In genomic region chr4:84407328-84408028, GRCm38 (mm10) we compare ENCODE assay signal across 14 mouse cellular contexts.
DNase-seq lines count a peak whose midpoint lies in the region; ATAC-seq lines count a peak whose summit lies in the region.
"Had no signal": no experiment of that assay in that cellular context is flagged by ENCODE, and none has a peak within 500 bp of the region (broad histone marks: within the 10 kb centered on the region; RNA-seq: fewer than 3 reads in every experiment).

No protein-coding gene starts in this region.

- no peaks in the 10 kb centered on the region for H3K9me3 ChIP-seq in midbrain, embryonic 13.5 days
- H3K9me3 ChIP-seq in midbrain, embryonic 14.5 days (ENCODE audit: control insufficient read depth, low read length): no peaks in the 10 kb centered on the region
- no peaks in the 10 kb centered on the region for H3K9me3 ChIP-seq in limb, embryonic 10.5 days (replicated peaks)
- H3K9me3 ChIP-seq in stomach, embryonic 16.5 days (replicated peaks; ENCODE audit: control insufficient read depth, low read length): no peaks in the 10 kb centered on the region
- no peaks in the 10 kb centered on the region for H3K9me3 ChIP-seq in liver, embryonic 11.5 days (ENCODE audit: control insufficient read depth, low read length)
- H3K9me3 ChIP-seq: embryonic facial prominence, embryonic 12.5 days; hindbrain, embryonic 12.5 days; midbrain, embryonic 10.5 days had no signal

- 0 out of 2 replicates have a peak overlapping the region, but pooled peaks have one; percentile 19 for H3K9ac ChIP-seq in midbrain, embryonic 13.5 days (replicated peaks)
- no peak overlapping the region for H3K9ac ChIP-seq in midbrain, embryonic 14.5 days (replicated peaks; ENCODE audit: low read length)
- no peak overlapping the region for H3K9ac ChIP-seq in stomach, embryonic 16.5 days (ENCODE audit: low read length)
- H3K9ac ChIP-seq in liver, embryonic 11.5 days (ENCODE audit: low read depth, low read length): no peak overlapping the region
- H3K9ac ChIP-seq: embryonic facial prominence, embryonic 12.5 days; hindbrain, embryonic 12.5 days had no signal

- H3K4me2 ChIP-seq in midbrain, embryonic 13.5 days (replicated peaks): no peak overlapping the region
- no peak overlapping the region for H3K4me2 ChIP-seq in midbrain, embryonic 14.5 days (ENCODE audit: low read length)
- H3K4me2 ChIP-seq in stomach, embryonic 16.5 days (ENCODE audit: low read depth, low read length): no peak overlapping the region
- H3K4me2 ChIP-seq in liver, embryonic 11.5 days: no peak overlapping the region
- H3K4me2 ChIP-seq: embryonic facial prominence, embryonic 12.5 days; hindbrain, embryonic 12.5 days had no signal

- H3K4me1 ChIP-seq in midbrain, embryonic 13.5 days (replicated peaks): no peaks in the 10 kb centered on the region
- no peaks in the 10 kb centered on the region for H3K4me1 ChIP-seq in midbrain, embryonic 14.5 days (ENCODE audit: control insufficient read depth, insufficient read depth, low read length)
- H3K4me1 ChIP-seq in limb, embryonic 10.5 days: peaks cover 45% of the 10 kb centered on the region
- H3K4me1 ChIP-seq in stomach, embryonic 16.5 days (ENCODE audit: control insufficient read depth, insufficient read depth, low read length): peaks cover 21% of the 10 kb centered on the region
- H3K4me1 ChIP-seq in liver, embryonic 11.5 days (replicated peaks; ENCODE audit: control insufficient read depth, insufficient read depth, low read length): peaks cover 2% of the 10 kb centered on the region; the same call in 1 of the 2 replicates
- H3K4me1 ChIP-seq: midbrain, embryonic 10.5 days had no signal

- ATAC-seq in midbrain, embryonic 13.5 days: no peak
- ATAC-seq in midbrain, embryonic 14.5 days (ENCODE audit: low FRiP score, low TSS enrichment): no peak
- ATAC-seq in stomach, embryonic 16.5 days (ENCODE audit: insufficient read depth, low FRiP score): no peak
- ATAC-seq in liver, embryonic 11.5 days (replicated peaks; ENCODE audit: low FRiP score): no peak

- no peak overlapping the region for H3K4me3 ChIP-seq in midbrain, embryonic 13.5 days (replicated peaks)
- H3K4me3 ChIP-seq in midbrain, embryonic 14.5 days (replicated peaks; ENCODE audit: low read depth, low read length): no peak overlapping the region
- H3K4me3 ChIP-seq in limb, embryonic 10.5 days: no peak overlapping the region
- no peak overlapping the region for H3K4me3 ChIP-seq in stomach, embryonic 16.5 days (replicated peaks; ENCODE audit: low read length)
- H3K4me3 ChIP-seq in liver, embryonic 11.5 days (ENCODE audit: low read depth, low read length): no peak overlapping the region
- H3K4me3 ChIP-seq: embryonic facial prominence, embryonic 12.5 days; gastrocnemius, adult 2 months; hindbrain, embryonic 12.5 days; midbrain, embryonic 10.5 days had no signal

- no peaks in the 10 kb centered on the region for H3K27me3 ChIP-seq in midbrain, embryonic 13.5 days
- H3K27me3 ChIP-seq in midbrain, embryonic 14.5 days (ENCODE audit: control insufficient read depth, insufficient read depth, low read length): no peaks in the 10 kb centered on the region
- no peaks in the 10 kb centered on the region for H3K27me3 ChIP-seq in limb, embryonic 10.5 days (ENCODE audit: low read depth, poor library complexity, severe bottlenecking)
- no peaks in the 10 kb centered on the region for H3K27me3 ChIP-seq in stomach, embryonic 16.5 days (ENCODE audit: control insufficient read depth, insufficient read depth, low read length)
- no peaks in the 10 kb centered on the region for H3K27me3 ChIP-seq in liver, embryonic 11.5 days (replicated peaks; ENCODE audit: control insufficient read depth, insufficient read depth, low read length)
- H3K27me3 ChIP-seq: embryonic facial prominence, embryonic 12.5 days; hindbrain, embryonic 12.5 days had no signal

- H3K27ac ChIP-seq in midbrain, embryonic 13.5 days: no peak overlapping the region
- no peak overlapping the region for H3K27ac ChIP-seq in midbrain, embryonic 14.5 days (replicated peaks; ENCODE audit: low read depth, low read length)
- H3K27ac ChIP-seq in limb, embryonic 10.5 days: 0 out of 2 replicates have a peak overlapping the region, but pooled peaks have one; percentile 4
- H3K27ac ChIP-seq in stomach, embryonic 16.5 days (ENCODE audit: low read length): peak overlapping the region; percentile 13; the same call in 1 of the 2 replicates
- no peak overlapping the region; the same call in 1 of the 2 replicates for H3K27ac ChIP-seq in liver, embryonic 11.5 days (ENCODE audit: low read depth, low read length)
- H3K27ac ChIP-seq: embryonic facial prominence, embryonic 12.5 days; gastrocnemius, adult 2 months; hindbrain, embryonic 12.5 days; midbrain, embryonic 10.5 days had no signal

- H3K36me3 ChIP-seq in midbrain, embryonic 13.5 days: no peaks in the 10 kb centered on the region
- H3K36me3 ChIP-seq in midbrain, embryonic 14.5 days (ENCODE audit: control insufficient read depth, insufficient read depth, low read length): no peaks in the 10 kb centered on the region
- no peaks in the 10 kb centered on the region for H3K36me3 ChIP-seq in limb, embryonic 10.5 days
- no peaks in the 10 kb centered on the region for H3K36me3 ChIP-seq in stomach, embryonic 16.5 days (ENCODE audit: control insufficient read depth, insufficient read depth, low read length)
- H3K36me3 ChIP-seq in liver, embryonic 11.5 days (ENCODE audit: control insufficient read depth, insufficient read depth, low read length): no peaks in the 10 kb centered on the region
- H3K36me3 ChIP-seq: embryonic facial prominence, embryonic 12.5 days; hindbrain, embryonic 12.5 days; midbrain, embryonic 10.5 days had no signal

- DNase-seq in midbrain, embryonic 14.5 days: no peak
- DNase-seq in embryo, embryonic 9.5 days (ENCODE audit: extremely low spot score): peak; percentile 9
- no peak for DNase-seq in limb, embryonic 10.5 days (ENCODE audit: low spot score)
- no peak for DNase-seq in liver, embryonic 11.5 days (ENCODE audit: low spot score)
- DNase-seq in Muller cell, postnatal 12 days (ENCODE audit: inconsistent ontology term): no peak
- DNase-seq in cerebellum, postnatal 14 days: no peak
- DNase-seq: gastrocnemius, adult 2 months; left cerebral cortex, postnatal 4 days; thymus, postnatal 4 days had no signal

- WGBS in midbrain, embryonic 13.5 days: 70% methylated on average over 6 of the region's 6 CpGs
- 75% methylated on average over 6 of the region's 6 CpGs for WGBS in midbrain, embryonic 14.5 days
- 20% methylated on average over 6 of the region's 6 CpGs for WGBS in limb, embryonic 10.5 days
- WGBS in stomach, embryonic 16.5 days: 35% methylated on average over 6 of the region's 6 CpGs
- WGBS in liver, embryonic 11.5 days: 48% methylated on average over 6 of the region's 6 CpGs

Comparison
In these comparisons a context has a peak if more than half of its experiments do, and no peak if none do; other contexts are left out.
1. H3K27ac ChIP-seq: peak in limb, embryonic 10.5 days (single experiment) and stomach, embryonic 16.5 days (single experiment); none in midbrain, embryonic 13.5 days (single experiment), midbrain, embryonic 14.5 days (single experiment) and liver, embryonic 11.5 days (single experiment).